Mouse (Mus musculus): ENCODE results near the gene Sesn1.

DNA sequence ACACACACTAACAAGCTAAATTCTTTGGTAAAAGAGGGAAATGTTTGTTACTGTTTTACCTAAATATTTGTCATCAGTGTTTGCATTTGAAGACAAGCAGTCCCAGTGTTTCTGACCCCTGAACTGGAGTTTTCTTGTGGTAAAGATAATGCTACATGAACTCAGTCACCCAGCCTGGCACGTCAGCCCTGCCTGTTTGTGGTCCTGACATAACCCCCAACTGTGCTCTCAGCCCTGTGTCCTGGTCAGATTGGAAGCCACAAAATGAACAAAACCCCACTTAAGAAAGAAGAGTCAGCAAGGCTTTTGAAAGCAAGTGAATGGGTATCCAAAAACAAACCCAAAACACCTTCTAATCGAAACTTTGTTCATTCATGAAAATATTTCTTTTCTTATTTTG lies 53.3 kb downstream of the Sesn1 start:
- TF ChIP-seq USF1 (IDR thresholded peaks at IDR 0.05; ENCODE audit: low read depth), result no peak
- no peak for TF ChIP-seq MYOG (IDR thresholded peaks at IDR 0.05; ENCODE audit: control insufficient read depth, extremely low read depth, insufficient read length)
- TF ChIP-seq MAX (IDR thresholded peaks at IDR 0.05), result no peak

Data from C2C12 (cell line).